Mouse (Mus musculus) heart, postnatal 25 days (tissue): ENCODE results near the gene Arhgef40. TPM values are rescaled to one million over a fixed set of nuclear protein-coding genes. Genes with fewer than 3 reads are reported as not detected.
A peak's percentile ranks its signal among the peaks of the same experiment; 100 is the strongest.

ENCODE experiments used
- DNase-seq: peaks from one replicate; pipeline ENCODE4 v3.0.0; 2022; ENCODE audit warnings: low spot score
- intact Hi-C: fragments of 180-260 bp; cut with DNase I; formaldehyde crosslinking; loops from one replicate; pipeline ENCODE4 v1.15.1; 2025
- total RNA-seq, 2 experiments: library from RNA; stranded (reverse); gene quantifications; 2 replicates each; pipeline ENCODE4 v1.2.3; 2021

Gene Arhgef40
- total RNA-seq, result 10 to 100 TPM; 31.2 to 41.2 TPM

DNA sequence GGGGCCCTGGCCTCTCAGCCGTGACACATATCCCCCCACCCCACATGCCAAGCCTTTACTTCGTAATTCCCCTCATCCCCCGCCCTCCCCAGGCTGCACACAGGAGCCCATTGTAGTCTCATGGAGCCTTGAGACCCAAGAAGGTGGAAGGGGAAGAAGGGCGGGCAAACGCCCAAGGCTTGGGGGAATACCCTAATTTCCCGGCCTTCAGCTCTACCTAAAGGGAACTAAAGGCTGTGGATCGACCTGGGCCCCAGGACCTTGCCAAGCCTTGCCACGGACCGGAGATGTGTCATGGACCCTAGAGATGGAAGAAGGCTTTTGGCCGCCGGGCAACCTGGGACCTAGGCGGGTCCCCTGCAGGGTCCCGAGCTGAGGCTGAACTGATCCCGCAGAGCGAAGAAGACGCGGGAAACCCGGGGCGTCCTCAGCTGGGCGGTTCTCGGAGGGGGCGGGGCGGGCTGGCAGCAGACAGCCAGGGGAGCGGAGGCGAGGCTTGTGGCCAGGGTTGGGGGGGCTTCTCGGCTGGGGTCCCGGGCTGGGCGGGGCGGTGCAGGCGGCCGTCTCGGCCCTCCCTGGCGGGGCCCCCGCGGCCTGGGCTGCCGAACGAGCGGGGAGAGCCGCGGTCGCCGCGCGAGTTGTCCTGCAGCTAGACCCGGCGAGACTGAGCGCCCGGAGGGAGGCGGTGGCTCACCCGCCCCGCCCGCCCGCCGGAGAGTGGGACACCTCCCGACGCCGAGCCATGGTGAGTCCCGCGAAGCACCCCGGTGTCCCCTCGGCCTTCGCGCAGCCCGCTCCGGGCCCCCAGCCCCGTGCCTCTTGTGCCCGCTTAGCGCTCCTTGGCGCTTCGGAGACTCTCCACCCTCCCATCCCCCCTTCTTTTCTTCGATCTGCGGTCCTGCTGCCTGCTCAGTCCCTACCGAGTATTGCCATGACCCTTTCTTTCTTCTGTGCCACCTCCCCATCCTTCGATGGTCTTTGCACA is at the start of gene Arhgef40:
Arhgef40 (plus strand) TSS at position 473 of the 985 bp plus-strand sequence.
- intact Hi-C loops, result loop anchor here (2.0 kb wide), 2 partner anchors 38 to 44 kb away; no protein-coding TSS in a partner anchor
- DNase-seq, result peak; percentile 64

DNA sequence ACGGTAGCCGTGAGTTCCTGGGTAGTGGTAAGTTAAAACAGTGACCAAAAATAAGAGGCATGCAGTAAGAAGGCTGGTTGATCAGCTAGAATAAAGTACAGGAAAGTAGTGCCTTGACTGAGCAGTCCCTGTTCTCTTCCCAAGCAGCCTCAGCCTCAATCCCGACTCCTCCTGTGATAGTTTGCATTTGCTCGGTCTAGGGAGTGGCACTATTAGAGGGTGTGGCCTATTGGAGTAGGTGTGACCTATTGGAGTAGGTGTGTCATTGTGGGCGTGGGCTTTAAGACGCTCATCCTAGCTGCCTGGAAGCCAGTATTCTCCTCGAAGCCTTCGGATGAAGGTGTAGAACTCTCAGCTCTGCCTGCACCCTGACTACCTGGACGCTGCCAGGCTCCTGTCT is 45.5 kb upstream of the Arhgef40 start:
- intact Hi-C loops, result loop anchor here (10.0 kb wide), 1 partner anchor 54 kb away; the partner anchor contains the start of gene Mettl17

DNA sequence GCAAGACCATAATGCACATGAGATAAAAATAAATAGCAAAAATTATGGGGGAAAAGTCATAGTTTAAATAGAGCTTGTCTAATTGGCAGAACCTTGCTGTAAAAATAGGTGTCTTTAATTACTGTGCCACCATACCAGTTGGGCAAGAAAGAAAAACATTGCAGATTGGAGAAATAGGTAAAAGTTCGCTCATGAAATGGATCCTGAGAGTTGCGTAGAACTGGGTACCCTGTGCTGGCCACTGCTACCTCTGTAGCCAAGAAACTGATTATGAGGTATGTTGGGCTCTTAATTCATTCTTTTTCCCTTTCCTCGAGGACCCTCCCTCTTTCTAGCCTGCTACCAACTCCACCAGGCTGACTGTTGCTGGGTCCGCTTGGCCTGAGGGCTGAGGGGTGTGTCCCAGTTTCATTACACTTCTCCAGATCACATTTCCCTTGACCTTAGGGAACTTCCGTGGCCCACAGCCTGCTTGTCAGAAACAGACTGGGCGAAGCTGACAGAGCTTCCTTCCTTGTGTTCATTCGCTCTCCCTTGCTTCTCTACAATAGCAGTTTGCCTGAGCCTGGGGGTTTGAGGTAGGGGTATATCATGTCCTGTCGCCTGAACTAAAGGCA is 43.5 kb upstream of the Arhgef40 start:
- intact Hi-C loops, result loop anchor here (2.0 kb wide), 1 partner anchor 44 kb away; the partner anchor contains the start of gene Arhgef40

More for the DNA sequence above, 45.5 kb upstream of the Arhgef40 start:
- DNase-seq, result no peak

DNA sequence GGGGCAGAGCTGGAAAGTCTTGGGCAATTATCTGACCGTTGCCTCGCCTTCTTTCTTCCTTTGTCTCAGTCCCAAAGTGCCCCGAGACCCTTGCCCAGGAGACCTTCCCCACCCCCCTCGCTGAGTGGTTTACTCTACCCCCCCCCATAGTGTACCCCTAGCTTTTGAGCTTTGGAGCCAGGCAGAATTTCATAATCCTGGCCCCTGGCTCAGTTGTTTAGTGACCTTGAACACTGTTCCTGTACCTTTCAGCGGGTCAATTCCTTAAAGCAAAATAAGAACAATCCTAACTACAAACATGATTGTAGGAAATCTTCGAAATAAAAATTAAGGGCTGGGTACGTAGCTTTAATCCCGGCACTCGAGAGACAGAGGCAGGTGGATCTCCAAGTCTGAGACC is 42.9 kb upstream of the Arhgef40 start:
- intact Hi-C loops, result loop anchor here (2.0 kb wide), 1 partner anchor 43 kb away; the partner anchor contains the start of gene Arhgef40
- DNase-seq, result no peak

More for the DNA sequence above, 43.5 kb upstream of the Arhgef40 start:
- no peak for DNase-seq

DNA sequence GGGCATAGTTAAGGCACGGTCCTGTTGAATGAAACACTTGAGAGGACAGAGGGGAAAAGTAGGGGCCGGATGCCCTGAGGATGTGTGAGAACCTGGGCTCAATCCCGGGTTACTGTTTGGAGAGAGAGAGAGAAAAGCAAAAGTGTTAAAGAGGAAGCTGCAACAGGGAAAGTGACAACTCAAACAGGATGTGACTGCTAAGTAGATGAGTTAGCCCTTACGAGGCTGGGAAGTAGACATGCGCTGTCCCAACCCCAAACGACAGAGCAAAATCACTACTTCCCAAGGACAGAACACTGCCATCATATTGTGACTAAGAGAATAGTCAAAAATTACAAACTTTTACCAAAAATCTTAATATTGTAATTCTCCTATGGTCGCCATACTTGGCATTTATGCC is 42.3 kb upstream of the Arhgef40 start:
- no peak for DNase-seq
- intact Hi-C loops, result no loop called here

DNA sequence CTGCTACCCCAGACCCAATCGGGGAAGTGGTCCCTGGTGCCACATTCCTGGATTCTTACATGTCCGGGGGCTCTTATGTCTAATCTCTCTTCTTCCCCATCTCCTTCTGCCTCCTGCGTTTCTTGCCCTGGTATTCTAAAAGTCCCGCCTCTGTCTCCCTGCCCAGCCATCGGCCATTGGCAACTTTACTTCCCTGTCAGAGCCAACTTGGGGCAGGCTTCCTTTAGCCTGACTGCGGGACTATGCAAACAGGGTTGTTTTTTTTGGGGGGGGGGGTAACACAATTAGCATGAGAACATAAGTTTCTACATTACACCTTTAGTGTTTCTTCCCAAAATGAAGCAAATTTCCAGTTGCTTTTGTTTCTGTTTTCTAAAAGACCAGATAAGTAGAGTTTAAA is 41.2 kb upstream of the Arhgef40 start:
- intact Hi-C loops, result no loop called here
- no peak for DNase-seq

DNA sequence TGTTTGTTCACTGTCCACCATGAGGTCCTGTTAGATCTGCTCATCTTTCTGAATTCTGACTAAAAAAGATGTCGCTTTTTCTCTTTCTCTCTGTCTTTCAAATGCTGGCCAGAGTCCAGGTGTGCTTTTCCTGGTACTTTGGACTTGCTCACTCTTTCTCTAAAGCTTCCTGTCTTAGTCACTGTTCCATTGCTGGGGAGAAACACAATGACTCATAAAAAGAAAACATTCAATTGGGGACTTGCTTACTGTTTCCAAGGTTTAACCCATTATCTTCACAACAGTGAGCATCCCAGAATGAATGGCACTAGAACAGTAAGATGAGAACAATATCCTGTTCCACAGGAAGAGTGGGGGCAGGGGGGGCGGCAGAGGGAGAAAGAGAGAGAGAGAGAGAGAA is 24.2 kb upstream of the Arhgef40 start:
- intact Hi-C loops, result no loop called here
- DNase-seq, result no peak

DNA sequence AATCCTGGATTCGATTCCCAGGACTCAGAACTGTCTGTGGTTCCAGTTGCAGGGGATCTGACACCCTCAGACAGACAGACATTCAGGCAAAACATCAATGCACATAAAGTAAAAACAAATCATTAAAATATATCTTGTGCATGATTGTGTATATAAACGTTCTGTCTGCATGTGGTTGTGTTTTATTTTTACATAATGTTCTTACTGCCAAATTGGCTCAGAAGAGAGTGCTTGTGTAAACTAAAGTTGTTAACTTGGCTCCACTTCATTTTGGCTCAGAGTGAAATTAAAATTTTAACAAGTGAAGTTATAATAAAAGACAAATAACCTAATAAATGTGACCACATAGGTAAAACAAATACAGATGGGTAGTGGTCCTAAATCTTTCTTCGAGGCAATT is 17.1 kb upstream of the Arhgef40 start:
- intact Hi-C loops, result no loop called here
- no peak for DNase-seq

DNA sequence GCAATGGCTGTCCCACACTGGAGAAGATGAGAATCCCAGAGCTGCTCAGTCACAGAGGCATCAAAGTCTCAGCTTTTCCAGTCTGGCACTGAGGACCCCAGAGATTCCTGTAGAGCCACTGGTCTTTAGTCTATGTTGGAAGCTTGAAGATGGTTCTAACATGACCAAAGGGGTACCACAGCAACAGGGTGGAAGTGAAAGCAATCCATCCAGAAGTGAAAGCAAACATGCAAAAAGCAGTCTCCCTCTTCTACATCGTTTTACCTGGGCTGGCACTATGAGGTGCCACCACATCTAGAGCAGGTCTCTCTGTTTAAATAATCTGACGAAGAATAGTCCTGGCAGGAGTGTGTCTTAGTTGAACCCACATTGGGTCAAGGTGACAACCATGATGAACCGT is 5.3 kb upstream of the Arhgef40 start:
- no peak for DNase-seq
- intact Hi-C loops, result no loop called here

DNA sequence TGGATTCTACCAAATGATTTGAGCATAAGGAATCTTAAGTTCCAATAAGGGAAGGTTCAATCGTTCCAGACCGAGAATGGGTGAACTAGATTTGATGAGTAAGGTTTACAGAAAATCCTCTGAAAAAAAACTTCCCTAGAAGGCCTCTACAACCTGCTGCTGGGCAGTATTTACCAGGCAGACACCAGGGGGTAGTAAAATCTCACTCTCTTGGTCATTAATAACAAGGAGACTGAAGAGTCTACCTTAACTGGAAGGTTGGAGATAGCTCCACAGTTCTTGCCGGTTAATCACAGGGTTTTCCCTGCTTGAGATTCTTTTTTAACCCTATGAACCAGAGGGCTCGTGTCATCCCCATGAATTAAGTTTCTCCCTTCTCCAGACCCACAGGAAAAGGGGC is 1.3 kb upstream of the Arhgef40 start:
- intact Hi-C loops, result no loop called here
- no peak for DNase-seq

DNA sequence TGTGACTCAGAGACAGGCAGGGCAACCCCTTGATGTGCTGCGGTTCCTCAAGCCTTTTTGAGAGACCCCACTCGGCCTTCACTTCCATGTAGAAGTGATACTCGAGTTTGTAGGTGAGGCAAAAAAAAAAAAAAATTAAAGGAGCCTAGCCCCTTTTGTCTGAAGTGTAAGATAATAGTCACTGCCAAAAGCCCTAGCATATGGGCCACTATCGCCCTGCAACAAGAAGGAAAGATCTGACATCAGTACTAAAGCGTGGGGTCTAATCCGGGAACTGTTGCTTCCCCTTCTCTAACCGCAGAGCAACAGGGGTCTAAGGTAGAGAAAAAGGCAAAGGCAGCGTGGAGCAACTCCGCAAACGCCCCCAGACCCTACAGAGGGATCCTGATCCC is 668 bp upstream of the Arhgef40 start:
- intact Hi-C loops, result loop anchor here (2.0 kb wide), 2 partner anchors 39 to 43 kb away; no protein-coding TSS in a partner anchor
- DNase-seq, result no peak

DNA sequence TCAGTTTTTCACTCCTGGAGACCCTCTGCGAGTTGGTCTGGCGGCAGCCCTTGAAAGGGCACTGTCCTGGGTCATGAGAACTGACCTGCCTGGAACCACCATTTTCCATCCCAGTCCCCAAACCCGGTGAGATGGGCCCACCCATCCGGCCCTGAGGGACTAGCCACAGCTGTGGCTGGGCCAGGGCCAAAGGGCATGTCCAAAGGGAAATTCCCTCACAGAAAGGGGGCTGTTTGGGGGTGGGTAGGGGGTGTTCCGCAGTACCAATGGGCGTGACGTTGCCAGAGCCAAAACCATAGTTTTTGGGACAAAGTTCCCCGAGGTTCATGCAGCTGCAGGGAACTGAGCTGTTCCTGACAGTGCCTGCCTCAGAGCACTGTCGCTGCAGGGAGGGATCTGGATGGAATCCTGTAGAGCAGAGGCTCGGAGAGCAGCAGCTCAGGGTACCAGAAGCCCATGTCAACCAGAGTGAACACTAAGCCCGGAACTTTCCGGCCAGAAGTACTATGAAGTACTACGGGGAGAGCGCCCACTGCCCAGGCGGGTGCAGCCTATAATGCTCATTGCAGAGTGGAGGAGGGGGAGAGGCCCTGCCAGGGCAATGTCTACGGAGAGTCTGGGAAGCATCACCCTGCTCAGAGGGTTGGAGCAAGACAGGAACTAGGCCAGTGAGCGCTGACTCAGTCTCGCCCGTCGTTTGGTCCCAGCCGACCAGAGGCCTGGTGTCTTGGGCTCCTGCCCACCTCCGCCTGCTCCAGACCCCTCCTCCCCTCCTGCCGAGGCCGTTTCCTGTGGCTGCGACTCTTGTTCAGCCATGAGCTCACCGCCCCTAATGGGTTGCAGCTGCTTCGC is 1.0 kb downstream of the Arhgef40 start:
- peak; percentile 88 for DNase-seq
- intact Hi-C loops, result loop anchor here (2.0 kb wide), 2 partner anchors 37 to 45 kb away; no protein-coding TSS in a partner anchor

DNA sequence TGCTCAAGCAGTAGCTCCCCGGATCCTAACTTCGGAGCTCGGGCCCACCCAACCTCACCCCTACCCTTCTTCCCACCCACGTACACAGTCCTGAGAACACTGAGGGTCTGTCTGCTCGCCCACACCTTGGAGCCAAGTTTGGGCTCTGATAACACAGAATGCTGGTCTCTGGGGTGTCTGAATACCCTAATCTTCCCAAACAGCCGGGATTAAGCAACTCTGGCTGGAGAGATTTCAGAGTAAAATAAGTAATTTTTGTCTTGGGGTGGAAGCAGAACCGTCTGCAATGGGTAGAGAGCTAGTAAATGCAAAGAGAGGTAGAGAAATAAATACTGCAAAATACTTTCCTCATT is 1.6 kb downstream of the Arhgef40 start:
- intact Hi-C loops, result no loop called here
- DNase-seq, result no peak

DNA sequence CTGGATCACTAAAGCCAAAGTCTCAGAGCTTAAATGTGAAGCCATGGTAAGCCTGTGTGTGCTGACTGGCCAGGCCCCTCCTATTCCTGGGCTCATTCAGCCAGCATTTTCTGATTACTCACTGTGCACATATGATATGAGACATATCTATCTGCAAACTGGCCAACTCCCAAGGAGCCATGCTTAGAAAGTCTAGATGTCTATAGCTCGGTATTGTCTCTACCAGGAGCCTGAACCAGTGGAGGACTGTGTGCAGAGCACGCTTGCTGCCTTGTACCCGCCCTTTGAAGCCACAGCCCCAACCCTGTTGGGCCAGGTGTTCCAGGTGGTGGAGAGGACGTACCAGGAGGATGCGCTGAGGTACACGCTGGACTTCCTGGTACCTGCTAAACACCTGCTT is 2.7 kb downstream of the Arhgef40 start:
- intact Hi-C loops, result no loop called here
- DNase-seq, result no peak

DNA sequence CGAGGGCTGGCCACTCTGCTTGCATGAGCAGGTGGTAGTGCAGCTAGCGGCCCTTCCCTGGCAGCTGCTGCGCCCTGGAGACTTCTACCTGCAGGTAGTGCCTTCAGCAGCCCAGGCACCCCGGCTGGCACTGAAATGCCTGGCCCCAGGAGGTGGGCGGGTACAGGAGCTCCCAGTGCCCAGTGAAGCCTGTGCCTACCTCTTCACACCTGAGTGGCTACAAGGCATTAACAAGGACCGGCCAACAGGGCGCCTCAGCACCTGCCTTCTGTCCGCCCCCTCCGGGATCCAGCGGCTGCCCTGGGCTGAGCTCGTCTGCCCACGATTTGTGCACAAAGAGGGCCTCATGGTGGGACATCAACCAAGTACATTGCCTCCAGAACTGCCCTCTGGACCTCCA is 4.2 kb downstream of the Arhgef40 start:
- intact Hi-C loops, result no loop called here
- no peak for DNase-seq

DNA sequence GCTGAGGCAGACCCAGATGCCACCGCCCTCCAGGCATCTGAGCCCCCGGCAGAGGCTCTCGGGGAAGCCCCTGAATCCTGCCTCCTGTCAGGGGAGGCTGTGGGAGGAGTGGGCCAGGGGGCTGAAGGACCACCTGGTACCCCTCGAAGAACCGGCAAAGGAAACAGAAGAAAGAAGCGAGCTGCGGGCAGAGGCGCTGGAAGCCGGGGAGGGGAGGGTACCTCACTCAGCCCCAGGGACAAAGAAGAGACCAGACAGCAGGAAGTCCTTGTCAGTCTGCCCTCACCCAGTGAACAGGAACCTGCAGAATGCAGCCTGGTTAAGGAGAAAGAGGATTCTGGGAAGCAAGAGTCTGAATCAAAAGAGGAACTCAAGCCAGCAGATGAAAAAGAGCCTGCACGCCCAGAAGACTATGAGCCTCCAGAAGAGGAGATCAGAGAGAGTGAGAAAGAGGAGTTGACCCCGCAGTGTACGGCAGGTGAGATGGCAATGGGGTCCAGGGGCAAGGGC is 5.0 kb downstream of the Arhgef40 start:
- no peak for DNase-seq
- intact Hi-C loops, result no loop called here

DNA sequence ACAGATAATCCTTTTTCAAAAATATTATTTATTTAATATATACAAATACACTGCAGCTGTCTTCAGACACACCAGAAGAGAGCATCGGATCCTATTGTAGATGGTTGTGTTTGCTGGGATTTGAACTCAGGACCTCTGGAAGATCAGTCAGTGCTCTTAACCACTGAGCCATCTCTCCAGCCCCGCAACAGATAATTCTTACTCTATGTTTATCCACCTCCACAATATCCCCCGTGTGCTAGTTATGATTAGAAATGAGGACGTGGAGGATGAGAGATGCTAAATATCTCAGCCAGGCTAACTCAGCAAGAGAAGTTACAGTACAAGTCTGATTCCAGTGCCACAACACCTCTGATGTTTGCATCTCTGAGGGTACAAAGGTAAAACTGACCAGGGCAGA is 9.9 kb downstream of the Arhgef40 start:
- intact Hi-C loops, result no loop called here
- DNase-seq, result no peak

DNA sequence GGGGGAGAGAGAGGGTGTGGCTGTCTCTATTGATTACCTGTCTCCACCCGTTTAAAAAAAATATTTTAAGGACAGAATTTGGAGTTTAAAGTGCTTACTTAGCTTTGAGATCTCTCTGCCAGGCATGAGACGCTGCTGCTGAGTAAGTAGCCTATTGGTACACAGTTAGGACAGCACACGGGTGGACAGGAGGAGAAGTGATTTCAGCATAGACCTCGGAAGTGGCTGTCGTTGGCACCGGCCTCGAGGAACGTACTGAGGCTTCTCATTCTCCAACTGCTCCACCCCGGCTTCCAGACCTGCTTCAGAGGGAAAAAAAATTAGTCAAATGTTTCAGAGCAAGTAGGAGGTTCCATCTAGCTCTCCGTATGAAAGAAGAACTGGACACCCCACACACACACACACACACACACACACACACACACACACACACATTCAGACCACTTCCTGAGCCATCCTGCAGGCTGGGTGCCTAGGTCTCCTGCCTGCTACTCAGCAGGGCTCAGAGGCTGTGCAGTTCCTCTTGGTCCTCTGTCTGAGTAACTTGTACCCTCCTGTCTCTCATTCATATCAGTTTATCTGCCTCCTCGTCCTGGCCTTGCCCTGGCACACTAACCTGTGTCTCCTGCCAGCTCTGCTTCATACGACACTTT is 10.8 kb downstream of the Arhgef40 start:
- DNase-seq, result no peak
- intact Hi-C loops, result no loop called here

DNA sequence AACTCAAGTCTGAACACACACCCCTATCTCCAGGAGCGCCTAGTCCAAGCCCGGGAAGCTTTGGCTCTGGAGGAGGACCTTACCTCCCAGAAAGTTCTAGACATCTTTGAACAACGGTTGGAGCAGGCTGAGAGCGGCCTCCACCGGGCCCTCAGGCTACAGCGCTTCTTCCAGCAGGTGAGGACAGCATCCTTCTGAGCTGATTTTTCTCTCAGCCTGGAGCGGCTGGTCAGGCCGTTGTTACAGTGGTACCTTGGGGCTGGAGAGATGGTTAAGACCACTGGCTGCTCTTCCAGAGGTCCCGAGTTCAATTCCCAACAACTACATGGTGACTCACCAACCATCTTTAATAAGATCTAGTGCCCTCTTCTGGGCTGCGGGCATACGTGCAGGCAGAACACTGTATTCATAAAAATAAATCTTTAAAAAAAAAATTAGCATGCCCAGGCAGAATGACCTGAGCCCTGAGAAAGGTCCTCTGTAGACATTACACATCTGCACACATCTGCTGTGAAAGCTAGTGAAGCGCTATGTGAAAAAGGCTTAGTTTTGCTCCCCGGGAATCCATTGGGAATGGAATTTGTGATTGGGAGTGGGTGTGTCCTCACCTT is 11.8 kb downstream of the Arhgef40 start:
- DNase-seq, result no peak
- intact Hi-C loops, result loop anchor here (2.0 kb wide), 1 partner anchor 94 kb away; no protein-coding TSS in a partner anchor
